Mouse (Mus musculus) spleen, postnatal 0 days (tissue): ENCODE measurements around the gene Sdhc. TPM values are rescaled to one million over a fixed set of nuclear protein-coding genes. Genes with fewer than 3 reads are reported as not detected.

Experiments
- polyA plus RNA-seq: library from polyadenylated mRNA; unstranded; fragments of >200 nt; fragmentation: Nextera tagmentation; extraction: Ambion mirVana; gene quantifications from 2 replicates; pipeline ENCODE4 v1.2.1, GENCODE M21; 2015

The Sdhc gene
- polyA plus RNA-seq = 133 and 137 TPM in 2 replicates

DNA sequence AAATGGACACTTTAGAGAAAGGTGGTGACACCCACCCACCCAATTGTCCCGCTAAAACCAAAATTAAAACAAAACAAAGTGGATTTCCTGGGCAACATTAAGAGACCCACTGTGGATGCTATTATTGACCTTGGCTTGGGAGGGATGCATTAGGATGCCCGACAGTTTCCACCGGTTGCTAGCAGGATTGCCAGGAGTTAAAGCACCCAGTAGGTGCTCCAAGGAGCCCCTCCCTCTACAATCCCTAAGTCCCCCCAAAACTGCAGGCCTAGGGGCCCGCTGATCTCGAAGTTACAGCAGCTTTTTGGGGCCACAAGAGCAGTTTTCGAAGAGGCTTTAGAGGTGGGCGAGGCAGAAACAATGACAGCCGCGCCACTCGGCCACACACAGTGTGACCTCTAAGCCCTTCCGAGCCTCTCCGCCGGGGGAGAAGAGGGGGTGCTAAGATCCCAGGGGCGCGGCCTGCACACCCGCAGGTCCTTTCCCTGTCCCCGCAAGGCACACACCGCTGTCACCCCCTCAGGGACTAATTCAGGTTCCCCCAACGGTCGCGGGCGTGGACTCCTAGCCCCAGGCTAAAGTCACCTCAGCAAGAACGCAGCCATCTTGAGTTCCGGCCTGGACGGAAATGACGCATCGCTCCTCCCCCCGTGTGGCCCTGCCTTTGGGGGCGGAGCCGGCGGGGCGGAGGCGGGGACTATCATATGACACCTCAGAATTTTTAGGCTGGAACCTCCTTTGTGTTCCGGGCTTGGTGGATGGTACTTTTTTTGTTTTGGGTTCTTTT lies at the start of gene Sdhc, which contains the start of gene Mpz:
Gene Sdhc (minus strand): TSS at position 630 of the 787 bp plus-strand sequence.
Gene Mpz (plus strand): TSS at position 738 of the 787 bp plus-strand sequence.

DNA sequence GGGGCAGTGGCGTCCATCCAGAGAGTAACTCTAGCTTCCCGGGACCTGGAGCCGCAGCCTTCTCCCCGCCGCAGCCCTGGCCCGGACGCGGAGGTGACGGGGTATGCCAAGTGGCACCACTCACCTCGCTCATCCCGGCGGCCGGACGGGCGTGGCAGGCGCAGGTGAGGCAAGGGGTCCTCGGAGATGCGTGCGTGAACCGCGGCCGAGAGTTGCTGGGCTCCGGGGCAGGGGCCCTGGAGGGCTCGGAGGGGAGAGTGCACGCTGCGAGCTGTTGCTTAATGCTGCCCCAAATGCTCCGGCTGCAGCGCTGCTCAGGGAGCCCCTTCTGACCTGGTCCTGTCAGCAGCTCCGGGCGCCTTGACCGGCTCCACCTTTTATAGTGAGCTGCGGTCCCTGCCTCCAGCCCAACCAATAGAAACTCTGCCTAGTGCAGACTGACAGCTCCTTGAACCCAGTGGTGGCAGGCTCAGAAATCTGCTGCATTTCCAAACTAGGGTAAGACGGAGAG lies 45.5 kb upstream of the Sdhc start, which contains the start of gene Pcp4l1:
Gene Pcp4l1 (minus strand): TSS at position 382 of the 511 bp plus-strand sequence.

DNA sequence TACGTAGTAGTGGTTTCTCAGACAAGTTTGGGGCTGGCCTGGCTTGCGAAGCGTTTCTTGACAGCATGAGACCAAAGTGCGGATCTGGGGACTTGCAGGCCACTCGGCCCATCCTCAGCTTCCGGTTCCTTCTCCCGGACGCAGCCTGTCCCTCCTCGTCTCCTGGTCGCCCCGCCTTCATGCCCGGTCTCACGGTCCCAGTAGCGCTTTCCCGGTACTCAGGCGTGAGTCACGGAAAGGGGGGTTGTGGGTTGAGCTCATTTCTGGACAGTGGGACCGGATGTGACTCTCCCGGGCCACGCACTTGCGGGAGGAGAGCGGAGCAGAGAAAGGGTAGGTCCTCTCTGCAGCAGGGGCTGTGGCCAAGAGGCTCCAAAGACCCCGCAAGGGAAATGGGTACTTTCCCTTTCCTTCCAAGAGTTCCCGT lies 36.5 kb downstream of the Sdhc start, which contains the start of gene Cfap126:
Gene Cfap126 (plus strand): TSS at position 46 of the 427 bp plus-strand sequence.

Other genes with a start within 250 kb of the Sdhc start
- 0.16 and 0.28 TPM in 2 replicates for gene Fcrlb, start 237.7 kb downstream of the Sdhc start, polyA plus RNA-seq
- gene Fcrla, start 223.0 kb downstream of the Sdhc start, polyA plus RNA-seq = 7.2 and 7.9 TPM in 2 replicates
- gene Fcgr2b, start 174.1 kb downstream of the Sdhc start, polyA plus RNA-seq = 8.8 and 14.5 TPM in 2 replicates
- gene Fcgr4, start 131.7 kb downstream of the Sdhc start, polyA plus RNA-seq = 10.4 and 13.2 TPM in 2 replicates
- gene Fcgr3, start 85.7 kb downstream of the Sdhc start, polyA plus RNA-seq = 54.2 and 78.2 TPM in 2 replicates
- gene Cfap126, start 36.7 kb downstream of the Sdhc start, polyA plus RNA-seq = 1.5 and 2.0 TPM in 2 replicates
- gene Mpz, start 108 bp upstream of the Sdhc start, polyA plus RNA-seq = 0.06 TPM in 1 of 2 replicates, not detected in the other
- gene Pcp4l1, start 45.7 kb upstream of the Sdhc start, polyA plus RNA-seq = 4.2 and 6.1 TPM in 2 replicates
- gene Nr1i3, start 63.4 kb upstream of the Sdhc start, polyA plus RNA-seq = 0.04 and 0.23 TPM in 2 replicates
- 13.0 and 14.5 TPM in 2 replicates for gene Tomm40l, start 71.9 kb upstream of the Sdhc start, polyA plus RNA-seq
- 5.4 and 10.5 TPM in 2 replicates for gene Apoa2, start 74.5 kb upstream of the Sdhc start, polyA plus RNA-seq
- gene Fcer1g, start 83.8 kb upstream of the Sdhc start, polyA plus RNA-seq = 259 and 395 TPM in 2 replicates
- gene Adamts4, start 99.8 kb upstream of the Sdhc start, polyA plus RNA-seq = 2.1 and 3.0 TPM in 2 replicates
- gene Ndufs2, start 100.8 kb upstream of the Sdhc start, polyA plus RNA-seq = 120 and 129 TPM in 2 replicates
- 39.0 and 44.1 TPM in 2 replicates for gene B4galt3, start 119.7 kb upstream of the Sdhc start, polyA plus RNA-seq
- 146 and 167 TPM in 2 replicates for gene Ppox, start 130.6 kb upstream of the Sdhc start, polyA plus RNA-seq
- gene Usp21, start 137.4 kb upstream of the Sdhc start, polyA plus RNA-seq = 34.0 and 36.2 TPM in 2 replicates
- gene Ufc1, start 144.4 kb upstream of the Sdhc start, polyA plus RNA-seq = 62.2 and 65.2 TPM in 2 replicates
- 21.7 and 22.4 TPM in 2 replicates for gene Dedd, start 178.5 kb upstream of the Sdhc start, polyA plus RNA-seq
- gene Nit1, start 195.0 kb upstream of the Sdhc start, polyA plus RNA-seq = 17.3 and 21.0 TPM in 2 replicates
- 63.8 and 71.4 TPM in 2 replicates for gene Pfdn2, start 195.1 kb upstream of the Sdhc start, polyA plus RNA-seq
- gene Klhdc9, start 210.2 kb upstream of the Sdhc start, polyA plus RNA-seq = 0.49 and 0.56 TPM in 2 replicates
- gene Nectin4, start 219.5 kb upstream of the Sdhc start, polyA plus RNA-seq = 0.30 and 0.41 TPM in 2 replicates
- 14.1 and 20.7 TPM in 2 replicates for gene Arhgap30, start 238.4 kb upstream of the Sdhc start, polyA plus RNA-seq